Mouse (Mus musculus) embryonic fibroblast, embryonic 13.5 days (primary cell): Measurements from ENCODE around the gene Tspan18.

Source experiments
- CTCF ChIP-seq: IDR thresholded peaks from 2 replicates; pipeline ENCODE4 v1.5.1; 2011; ENCODE audit warnings: mild to moderate bottlenecking, control low read depth, low read length, moderate library complexity, borderline replicate concordance; ENCODE audit not compliant: insufficient read depth
- POLR2A ChIP-seq: IDR thresholded peaks from 2 replicates; pipeline ENCODE4 v1.6.1; 2011; ENCODE audit warnings: low read depth, mild to moderate bottlenecking, control low read depth, low read length, moderate library complexity

GRCm38 (mm10) chr2:93162791-93163190, 171.5 kb downstream of the Tspan18 start:
- TF ChIP-seq POLR2A, result no peak
- TF ChIP-seq CTCF, result no peak
